Mouse (Mus musculus) intestine, embryonic 14.5 days (tissue): Measurements from ENCODE around the gene Prkag3. TPM values are rescaled to one million over a fixed set of nuclear protein-coding genes. Genes with fewer than 3 reads are reported as not detected.

Experiments
- ATAC-seq: fragments of 200-750 bp; cut with Nextera tagmentation; replicated peaks from 2 replicates; pipeline ENCODE4 v1.8.0; 2017; ENCODE audit warnings: low read depth, moderate number of reproducible peaks, moderate TSS enrichment, moderate library complexity; ENCODE audit not compliant: low FRiP score, low TSS enrichment
- DNase-seq: peaks from one replicate; pipeline ENCODE4 v3.0.0-alpha.2; 2018; ENCODE audit warnings: low spot score
- H3K27ac ChIP-seq: fragments of 300-500 bp; sonication (generic); 2 replicates; pipeline ENCODE4 v1.5.1; 2014; ENCODE audit warnings: low read depth, mild to moderate bottlenecking, control low read depth
- H3K27me3 ChIP-seq: fragments of 300-500 bp; sonication (generic); replicated peaks from 2 replicates; pipeline ENCODE4 v1.6.1; 2014; ENCODE audit warnings: low read length, control low read depth; ENCODE audit not compliant: control insufficient read depth, insufficient read depth
- H3K36me3 ChIP-seq: fragments of 300-500 bp; sonication (generic); 2 replicates; pipeline ENCODE4 v1.6.1; 2014; ENCODE audit warnings: low read length, control low read depth; ENCODE audit not compliant: control insufficient read depth, insufficient read depth
- H3K4me1 ChIP-seq: fragments of 300-500 bp; sonication (generic); replicated peaks from 2 replicates; pipeline ENCODE4 v1.6.1; 2014; ENCODE audit warnings: low read length, control low read depth, mixed read lengths; ENCODE audit not compliant: control insufficient read depth, insufficient read depth
- H3K4me2 ChIP-seq: fragments of 300-500 bp; sonication (generic); 2 replicates; pipeline ENCODE4 v1.6.1; 2014; ENCODE audit warnings: low read length
- H3K4me3 ChIP-seq: fragments of 300-500 bp; sonication (generic); 2 replicates; pipeline ENCODE4 v1.5.1; 2014; ENCODE audit warnings: low read depth, low read length, control low read depth, mixed read lengths
- H3K9ac ChIP-seq: fragments of 300-500 bp; sonication (generic); 2 replicates; pipeline ENCODE4 v1.6.1; 2014; ENCODE audit warnings: mild to moderate bottlenecking, low read length
- H3K9me3 ChIP-seq: fragments of 300-500 bp; sonication (generic); 2 replicates; pipeline ENCODE4 v1.6.1; 2016; ENCODE audit warnings: low read length, control low read depth; ENCODE audit not compliant: control insufficient read depth
- WGBS: fragments of 180-500 bp; shearing (Covaris S2); extraction: QIAGEN DNeasy Blood & Tissue Kit; methylation state at CpG from one replicate; pipeline ENCODE4 v1.1.7; 2014; 5-methylcytosine and 5-hydroxymethylcytosine counted together
- polyA plus RNA-seq: library from polyadenylated mRNA; unstranded; fragments of >200 nt; fragmentation: Nextera tagmentation; extraction: Ambion mirVana; gene quantifications from 2 replicates; pipeline ENCODE4 v1.2.1, GENCODE M21; 2014

The Prkag3 gene
- polyA plus RNA-seq, 1 experiment from 2014 or later, result 0.09 TPM

GRCm38 (mm10) chr1:74787846-74788245 is 38.8 kb upstream of the Prkag3 start:
- H3K9ac ChIP-seq, result no peak overlapping the region
- H3K27me3 ChIP-seq, result peaks cover 99% of the 10 kb centered on the region
- no peak overlapping the region for H3K27ac ChIP-seq
- H3K36me3 ChIP-seq, result no peaks in the 10 kb centered on the region
- DNase-seq (peak; percentile 93), ATAC-seq (no peak)
- H3K4me1 ChIP-seq, result peaks cover 10% of the 10 kb centered on the region
- H3K4me2 ChIP-seq, result no peak overlapping the region
- 5% methylated on average over 7 of the region's 7 CpGs for WGBS
- peaks cover 4% of the 10 kb centered on the region; the same call in 1 of the 2 replicates for H3K9me3 ChIP-seq
- H3K4me3 ChIP-seq, result no peak overlapping the region

GRCm38 (mm10) chr1:74784041-74784759 is 35.2 kb upstream of the Prkag3 start:
- H3K4me2 ChIP-seq, result peak overlapping the region; percentile 58
- H3K27me3 ChIP-seq, result peaks cover 95% of the 10 kb centered on the region
- no peak overlapping the region for H3K27ac ChIP-seq
- H3K9me3 ChIP-seq, result peaks cover 4% of the 10 kb centered on the region; the same call in 1 of the 2 replicates
- H3K36me3 ChIP-seq, result no peaks in the 10 kb centered on the region
- H3K9ac ChIP-seq, result no peak overlapping the region
- peak overlapping the region; percentile 40 for H3K4me3 ChIP-seq
- WGBS, result 1% methylated on average over 67 of the region's 67 CpGs
- DNase-seq (no peak), ATAC-seq (no peak)
- H3K4me1 ChIP-seq, result peaks cover 8% of the 10 kb centered on the region

DNA sequence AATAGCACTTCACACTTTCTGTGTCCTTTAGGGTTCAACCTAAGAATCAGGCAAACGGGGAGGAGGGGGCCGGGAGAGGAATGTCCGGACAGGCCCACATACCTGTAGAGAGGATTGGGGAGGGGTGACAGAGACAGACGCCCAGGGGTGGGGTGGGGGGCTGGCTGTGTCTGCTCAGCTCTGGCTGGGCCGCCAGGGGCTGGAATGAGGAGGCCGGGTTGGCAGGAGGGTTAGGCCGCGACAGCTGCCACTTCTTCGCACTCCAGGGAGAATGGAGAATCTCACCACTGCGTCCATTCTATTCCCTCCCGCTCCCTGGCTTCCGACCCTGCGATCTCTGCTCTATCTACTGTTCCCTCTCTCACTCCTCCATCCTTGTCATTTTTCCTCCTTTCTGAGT is 34.5 kb upstream of the Prkag3 start:
- no peak for ATAC-seq
- peak overlapping the region; percentile 40; the same call in 1 of the 2 replicates for H3K4me3 ChIP-seq
- H3K36me3 ChIP-seq, result no peaks in the 10 kb centered on the region
- H3K9ac ChIP-seq, result no peak overlapping the region
- H3K27me3 ChIP-seq, result peaks cover 95% of the 10 kb centered on the region
- no peak for DNase-seq
- H3K4me1 ChIP-seq, result peaks cover 8% of the 10 kb centered on the region
- H3K4me2 ChIP-seq, result peak overlapping the region; percentile 58
- WGBS, result 6% methylated on average over 13 of the region's 13 CpGs
- no peak overlapping the region for H3K27ac ChIP-seq
- peaks cover 4% of the 10 kb centered on the region; the same call in 1 of the 2 replicates for H3K9me3 ChIP-seq

- Histone ChIP-seq H3K27ac (no peak overlapping the region), H3K27me3 (peaks cover 88% of the 10 kb centered on the region), H3K4me1 (peaks cover 8% of the 10 kb centered on the region), H3K9ac (no peak overlapping the region), H3K4me3 (no peak overlapping the region), H3K9me3 (peaks cover 4% of the 10 kb centered on the region; the same call in 1 of the 2 replicates), H3K36me3 (no peaks in the 10 kb centered on the region), H3K4me2 (no peak overlapping the region)
- DNase-seq, result no peak
- ATAC-seq, result no peak
- WGBS, result 15% methylated on average over 14 of the region's 14 CpGs
Measured at GRCm38 (mm10) chr1:74782045-74782444, 33.0 kb upstream of the Prkag3 start.

GRCm38 (mm10) chr1:74778934-74779486 is 30.0 kb upstream of the Prkag3 start:
- 27% methylated on average over 3 of the region's 3 CpGs for WGBS
- Histone ChIP-seq H3K4me3 (no peak overlapping the region), H3K9ac (no peak overlapping the region), H3K36me3 (no peaks in the 10 kb centered on the region), H3K9me3 (no peaks in the 10 kb centered on the region), H3K4me1 (peaks cover 4% of the 10 kb centered on the region), H3K4me2 (no peak overlapping the region), H3K27ac (no peak overlapping the region), H3K27me3 (peaks cover 79% of the 10 kb centered on the region)
- DNase-seq (no peak), ATAC-seq (no peak)

GRCm38 (mm10) chr1:74775816-74776215 is 26.8 kb upstream of the Prkag3 start:
- no peak for DNase-seq
- 12% methylated on average over 5 of the region's 5 CpGs for WGBS
- 0 out of 2 replicates have a peak, but pooled peaks cover 6% of the 10 kb centered on the region for H3K4me1 ChIP-seq
- H3K9ac ChIP-seq, result no peak overlapping the region
- H3K27ac ChIP-seq, result no peak overlapping the region
- ATAC-seq, result no peak
- no peaks in the 10 kb centered on the region for H3K9me3 ChIP-seq
- H3K4me2 ChIP-seq, result no peak overlapping the region
- no peaks in the 10 kb centered on the region for H3K36me3 ChIP-seq
- H3K27me3 ChIP-seq, result peaks cover 73% of the 10 kb centered on the region
- H3K4me3 ChIP-seq, result no peak overlapping the region

DNA sequence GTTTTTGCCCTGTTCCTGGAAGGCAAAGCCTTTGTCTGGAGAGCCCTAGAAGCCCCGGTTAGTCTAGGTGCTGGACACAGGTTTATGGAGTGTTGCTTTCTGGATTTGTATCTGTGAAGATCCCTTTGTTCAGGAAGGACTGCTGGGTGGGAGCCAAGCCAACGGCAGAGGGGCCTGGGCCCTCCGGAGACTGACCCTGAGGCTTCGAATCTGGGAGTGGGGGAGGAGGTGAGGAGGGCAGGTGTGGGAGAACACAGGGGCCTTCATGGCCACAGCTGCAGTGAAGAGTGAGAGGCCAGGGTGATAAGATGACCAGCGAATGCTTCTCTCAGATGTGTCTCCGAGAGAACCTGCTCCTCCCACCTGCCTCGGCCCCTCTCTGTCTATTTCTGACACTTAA is 25.0 kb upstream of the Prkag3 start:
- 0 out of 2 replicates have a peak, but pooled peaks cover 12% of the 10 kb centered on the region for H3K4me1 ChIP-seq

DNA sequence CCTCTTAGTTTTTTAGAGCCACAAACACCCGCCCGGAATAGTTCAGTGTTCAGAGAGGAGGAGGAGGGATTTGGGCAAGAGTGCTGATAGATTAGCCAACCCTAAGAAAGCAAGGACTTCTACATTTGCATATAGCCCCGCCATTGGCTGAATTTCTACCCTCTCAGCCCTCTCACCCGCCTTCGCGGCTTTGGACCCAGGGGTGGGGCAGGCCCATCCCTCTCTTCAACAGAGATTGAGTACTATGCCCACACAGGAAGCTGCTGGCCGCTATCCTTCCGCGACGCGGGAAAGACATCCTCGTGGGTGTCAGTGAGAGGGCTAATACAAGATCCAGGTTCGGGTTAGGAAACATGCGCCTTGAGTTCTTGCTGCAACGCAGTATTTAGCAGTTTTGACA is 24.1 kb upstream of the Prkag3 start:
- ATAC-seq (peak; percentile 85), DNase-seq (peak; percentile 77)
- no peak overlapping the region for H3K9ac ChIP-seq
- peaks cover 75% of the 10 kb centered on the region for H3K27me3 ChIP-seq
- H3K4me3 ChIP-seq, result no peak overlapping the region
- H3K4me2 ChIP-seq, result peak overlapping the region; percentile 68
- H3K27ac ChIP-seq, result no peak overlapping the region
- no peaks in the 10 kb centered on the region for H3K36me3 ChIP-seq
- H3K9me3 ChIP-seq, result no peaks in the 10 kb centered on the region
- 0 out of 2 replicates have a peak, but pooled peaks cover 12% of the 10 kb centered on the region for H3K4me1 ChIP-seq
- under 1% methylated on average over 15 of the region's 15 CpGs for WGBS

More for the DNA sequence above, 25.0 kb upstream of the Prkag3 start:
- Histone ChIP-seq H3K9me3 (no peaks in the 10 kb centered on the region), H3K27me3 (peaks cover 77% of the 10 kb centered on the region), H3K4me2 (no peak overlapping the region), H3K9ac (no peak overlapping the region), H3K36me3 (no peaks in the 10 kb centered on the region), H3K4me3 (no peak overlapping the region), H3K27ac (no peak overlapping the region)
- ATAC-seq (no peak), DNase-seq (no peak)
- 31% methylated on average over 7 of the region's 7 CpGs for WGBS
